Mouse (Mus musculus) cerebellum, adult 2 months (tissue): ENCODE measurements around the gene Elovl7.

Experiments
- CTCF ChIP-seq: fragments of 200-500 bp; IDR thresholded peaks from 2 replicates; pipeline ENCODE4 v1.5.1; 2011; ENCODE audit warnings: low read depth, mild to moderate bottlenecking, control low read depth, low read length, moderate library complexity, borderline replicate concordance; ENCODE audit not compliant: insufficient read depth
- POLR2A ChIP-seq: fragments of 200-500 bp; IDR thresholded peaks from 2 replicates; pipeline ENCODE4 v1.6.1; 2011; ENCODE audit warnings: low read length, control low read depth, borderline replicate concordance; ENCODE audit not compliant: insufficient read depth

DNA sequence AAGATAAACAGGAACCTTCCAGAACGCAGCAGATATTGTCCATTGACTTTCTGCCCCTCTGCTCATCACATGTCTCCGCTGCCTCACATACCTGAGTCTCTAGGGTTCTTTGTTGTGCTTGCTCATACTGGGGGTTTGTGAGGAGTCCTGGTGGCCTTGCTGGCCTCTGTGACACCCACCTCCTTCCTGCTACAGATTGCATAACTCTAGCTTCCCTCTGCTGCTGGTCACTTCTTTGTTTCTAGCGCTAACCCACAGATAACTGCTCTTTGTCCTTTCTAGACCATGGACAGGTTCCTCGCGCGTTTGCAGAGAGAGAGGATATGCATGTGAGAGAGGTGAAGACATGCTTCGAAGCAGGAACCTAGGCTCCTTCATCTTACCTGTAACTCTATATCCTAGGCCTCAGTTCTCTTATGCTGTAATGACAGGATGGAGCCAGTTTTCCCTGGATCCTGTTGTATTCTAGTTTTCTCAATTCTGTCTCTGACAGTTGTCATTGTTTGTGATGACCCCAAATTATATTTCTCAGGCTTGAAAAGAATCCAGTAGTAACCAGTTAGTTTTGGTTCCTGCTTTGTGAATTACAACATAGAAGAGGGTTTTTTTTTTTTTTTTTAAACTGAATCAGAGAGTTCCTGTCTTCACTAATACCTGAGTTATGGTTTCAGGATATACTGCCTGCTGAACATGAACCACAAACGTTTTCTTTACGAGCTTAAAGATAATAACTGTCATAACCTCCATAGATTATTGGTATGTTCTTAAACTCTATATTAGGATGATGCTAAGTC is 53.8 kb downstream of the Elovl7 start:
- TF ChIP-seq CTCF (no peak), POLR2A (no peak)
